Mouse (Mus musculus) MEL (cell line): ENCODE results near the gene Fgfr2. TPM values are rescaled to one million over a fixed set of nuclear protein-coding genes. Genes with fewer than 3 reads are reported as not detected.

Source experiments
- DNase-seq: peaks from one replicate; pipeline ENCODE4 v3.0.0; 2011; ENCODE audit warnings: low read depth, low spot score
- H3K27ac ChIP-seq: 2 replicates; pipeline ENCODE4 v1.5.1; 2012; ENCODE audit warnings: low read depth, mild to moderate bottlenecking, control low read depth, low read length, moderate library complexity; ENCODE audit not compliant: control insufficient read depth
- H3K27me3 ChIP-seq, 2 experiments: fragments of 150-350 bp in 1 of 2; sonication (generic) in 1 of 2; 2 replicates each; pipeline ENCODE4 v1.6.1; 2012; ENCODE audit warnings: low read length in 2 of 2, mild to moderate bottlenecking in 2 of 2, improper control_type of control experiment in 1 of 2, moderate library complexity in 1 of 2; ENCODE audit not compliant: insufficient read depth in 2 of 2, control insufficient read depth in 1 of 2
- H3K36me3 ChIP-seq, 2 experiments: 2 replicates each; pipeline ENCODE4 v1.6.1; 2012 to 2014; ENCODE audit warnings: low read length in 2 of 2, improper control_type of control experiment in 1 of 2, inconsistent platforms in 1 of 2, mild to moderate bottlenecking in 1 of 2; ENCODE audit not compliant: insufficient read depth in 2 of 2, control insufficient read depth in 1 of 2
- H3K4me1 ChIP-seq, 2 experiments: fragments of 150-350 bp in 1 of 2; sonication (generic) in 1 of 2; 2 replicates each; pipeline ENCODE4 v1.6.1; 2012; ENCODE audit warnings: low read length in 2 of 2, improper control_type of control experiment in 1 of 2, mild to moderate bottlenecking in 1 of 2; ENCODE audit not compliant: insufficient read depth in 2 of 2, control insufficient read depth in 1 of 2
- H3K4me3 ChIP-seq, 2 experiments: fragments of 150-350 bp in 1 of 2; sonication (generic) in 1 of 2; 2 replicates each; pipeline ENCODE4 v1.5.1; 2012; ENCODE audit warnings: low read depth in 2 of 2, low read length in 2 of 2, mild to moderate bottlenecking in 2 of 2, moderate library complexity in 2 of 2, control low read depth in 1 of 2, improper control_type of control experiment in 1 of 2; ENCODE audit not compliant: control insufficient read depth in 1 of 2, insufficient read depth in 1 of 2
- H3K79me2 ChIP-seq: 2 replicates; pipeline ENCODE4 v1.6.1; 2012; ENCODE audit warnings: mild to moderate bottlenecking, low read length, moderate library complexity; ENCODE audit not compliant: control insufficient read depth, poor library complexity, insufficient read depth
- H3K9ac ChIP-seq: 2 replicates; pipeline ENCODE4 v1.6.1; 2012; ENCODE audit warnings: low read depth, mild to moderate bottlenecking, control low read depth, low read length, moderate library complexity; ENCODE audit not compliant: control insufficient read depth, poor library complexity, severe bottlenecking
- H3K9me3 ChIP-seq: fragments of 150-350 bp; sonication (generic); replicated peaks from 2 replicates; pipeline ENCODE4 v1.6.1; 2012; ENCODE audit warnings: mild to moderate bottlenecking, low read length, improper control_type of control experiment, moderate library complexity; ENCODE audit not compliant: insufficient read depth
- CHD2 ChIP-seq: IDR thresholded peaks from 2 replicates; pipeline ENCODE4 v1.6.1; 2011; ENCODE audit warnings: low read length, improper control_type of control experiment
- CTCF ChIP-seq, 3 experiments: IDR thresholded peaks in 2 of 3; conservative IDR thresholded peaks in 1 of 3; 2 replicates each; pipeline ENCODE4 v1.5.1; 2011 to 2012; ENCODE audit warnings: low read length in 3 of 3, low read depth in 2 of 3, mild to moderate bottlenecking in 2 of 3, improper control_type of control experiment in 1 of 3, inconsistent platforms in 1 of 3, mixed read lengths in 1 of 3, moderate library complexity in 1 of 3; ENCODE audit not compliant: control insufficient read depth in 1 of 3, insufficient read depth in 1 of 3, poor library complexity in 1 of 3, severe bottlenecking in 1 of 3
- E2F4 ChIP-seq: IDR thresholded peaks from 2 replicates; pipeline ENCODE4 v1.6.1; 2011; ENCODE audit warnings: low read depth, low read length, improper control_type of control experiment, borderline replicate concordance
- ETS1 ChIP-seq: IDR thresholded peaks from 2 replicates; pipeline ENCODE4 v1.6.1; 2012; ENCODE audit warnings: low read depth, mild to moderate bottlenecking, inconsistent platforms, low read length, improper control_type of control experiment, moderate library complexity
- GABPA ChIP-seq: IDR thresholded peaks from 2 replicates; pipeline ENCODE4 v1.6.1; 2012; ENCODE audit warnings: low read depth, mild to moderate bottlenecking, inconsistent platforms, low read length, improper control_type of control experiment, moderate library complexity
- GATA1 ChIP-seq: IDR thresholded peaks from 2 replicates; pipeline ENCODE4 v1.6.1; 2011; ENCODE audit warnings: low read depth, low read length, improper control_type of control experiment
- KAT2A ChIP-seq: conservative IDR thresholded peaks from 2 replicates; pipeline ENCODE4 v1.6.1; 2012; ENCODE audit warnings: low read depth, low read length, improper control_type of control experiment, inconsistent platforms
- MAFK ChIP-seq: IDR thresholded peaks from 2 replicates; pipeline ENCODE4 v1.6.1; 2011; ENCODE audit warnings: low read depth, mild to moderate bottlenecking, low read length, improper control_type of control experiment, borderline replicate concordance
- MXI1 ChIP-seq: IDR thresholded peaks from 2 replicates; pipeline ENCODE4 v1.6.1; 2011; ENCODE audit warnings: mild to moderate bottlenecking, low read depth, low read length, improper control_type of control experiment
- MYB ChIP-seq: IDR thresholded peaks from 2 replicates; pipeline ENCODE4 v1.6.1; 2011; ENCODE audit warnings: mild to moderate bottlenecking, low read depth, low read length, improper control_type of control experiment
- MYC ChIP-seq: IDR thresholded peaks from 2 replicates; pipeline ENCODE4 v1.6.1; 2011; ENCODE audit warnings: low read depth, mild to moderate bottlenecking, low read length, improper control_type of control experiment, moderate library complexity
- NELFE ChIP-seq: IDR thresholded peaks from 2 replicates; pipeline ENCODE4 v1.6.1; 2011; ENCODE audit warnings: low read depth, low read length, improper control_type of control experiment
- SMC3 ChIP-seq: IDR thresholded peaks from 2 replicates; pipeline ENCODE4 v1.6.1; 2011; ENCODE audit warnings: low read depth, low read length, improper control_type of control experiment
- TAL1 ChIP-seq: IDR thresholded peaks from 2 replicates; pipeline ENCODE4 v1.6.1; 2012; ENCODE audit warnings: mild to moderate bottlenecking, inconsistent platforms, low read length, moderate library complexity, mixed read lengths
- TCF12 ChIP-seq: IDR thresholded peaks from 2 replicates; pipeline ENCODE4 v1.6.1; 2014; ENCODE audit warnings: low read depth, mild to moderate bottlenecking, inconsistent platforms, low read length, improper control_type of control experiment, moderate library complexity
- UBTF ChIP-seq: IDR thresholded peaks from 2 replicates; pipeline ENCODE4 v1.6.1; 2012; ENCODE audit warnings: low read depth, mild to moderate bottlenecking, inconsistent platforms, low read length, improper control_type of control experiment, moderate library complexity, borderline replicate concordance; ENCODE audit not compliant: insufficient read depth
- USF1 ChIP-seq: IDR thresholded peaks from 2 replicates; pipeline ENCODE4 v1.6.1; 2014; ENCODE audit warnings: low read depth, mild to moderate bottlenecking, inconsistent platforms, low read length, improper control_type of control experiment, moderate library complexity
- ZMIZ1 ChIP-seq: IDR thresholded peaks from 2 replicates; pipeline ENCODE4 v1.6.1; 2012; ENCODE audit warnings: low read depth, mild to moderate bottlenecking, inconsistent platforms, low read length, improper control_type of control experiment, moderate library complexity
- ZNF384 ChIP-seq: IDR thresholded peaks from 2 replicates; pipeline ENCODE4 v1.6.1; 2012; ENCODE audit warnings: low read depth, mild to moderate bottlenecking, inconsistent platforms, low read length, improper control_type of control experiment
- polyA plus RNA-seq, 2 experiments: library from polyadenylated mRNA; stranded (reverse) in 1 of 2; unstranded in 1 of 2; fragments of >175 nt in 1 of 2; fragments of >200 nt in 1 of 2; gene quantifications; 2 replicates each; pipeline versions ENCODE4 v1.2.1 to v1.2.4; 2012; ENCODE audit warnings: low replicate concordance in 2 of 2, low read depth in 1 of 2; ENCODE audit not compliant: insufficient read length in 2 of 2, insufficient read depth in 1 of 2, missing spikeins in 1 of 2
- total RNA-seq: library from RNA; depleted of rRNA; stranded (reverse); fragments of 300-350 nt; gene quantifications from 2 replicates; pipeline ENCODE4 v1.2.3, GENCODE M21; 2012

Gene Fgfr2
- total and polyA plus RNA-seq, 3 experiments: not detected

DNA sequence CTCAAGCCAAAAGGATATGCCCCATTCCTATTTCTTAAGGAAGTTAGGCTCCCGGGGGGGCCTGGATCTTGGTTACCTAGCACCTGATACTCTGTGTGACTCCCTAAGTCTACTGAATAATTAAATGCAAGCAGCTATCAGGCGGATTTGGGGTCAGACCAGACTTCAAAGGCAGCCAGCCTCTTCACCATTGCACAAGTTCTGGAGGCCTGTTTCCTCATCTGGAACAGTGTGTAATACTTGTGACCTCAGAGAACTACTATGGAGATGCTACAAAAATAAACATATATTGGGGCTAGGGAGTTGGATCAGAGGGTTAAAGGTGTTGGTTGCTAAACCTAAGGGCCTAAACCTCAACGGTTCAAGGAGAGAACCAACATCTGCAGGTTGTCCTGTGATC, 2486.9 kb downstream of the Fgfr2 start:
- Histone ChIP-seq H3K9ac (no peak overlapping the region), H3K27ac (no peak overlapping the region), H3K36me3 (peaks cover 0 to 9% of the 10 kb centered on the region in 2 experiments; a peak in 2 of 4 replicates), H3K27me3 (no peaks in the 10 kb centered on the region; a peak in 1 of 4 replicates), H3K4me3 (no peak overlapping the region), H3K4me1 (peaks cover 3 to 12% of the 10 kb centered on the region in 2 experiments), H3K9me3 (no peaks in the 10 kb centered on the region), H3K79me2 (no peaks in the 10 kb centered on the region)
- no peak for DNase-seq
- no peak for TF ChIP-seq TCF12
- no peak for TF ChIP-seq ZNF384
- TF ChIP-seq ZMIZ1: no peak
- TF ChIP-seq ETS1: no peak
- no peak for TF ChIP-seq E2F4
- TF ChIP-seq CTCF (IDR thresholded peaks at IDR 0.05 in 2 of 3, conservative IDR thresholded peaks at IDR 0.05 in 1 of 3; ENCODE audit: control insufficient read depth in 1 of 3, insufficient read depth in 1 of 3, low read depth in 2 of 3, low read length in 3 of 3, poor library complexity in 1 of 3, severe bottlenecking in 1 of 3): no peak
- no peak for TF ChIP-seq USF1
- no peak for TF ChIP-seq GATA1
- TF ChIP-seq SMC3: no peak
- TF ChIP-seq GABPA: no peak
- no peak for TF ChIP-seq KAT2A

- TF ChIP-seq MAFK: no peak
- no peak for TF ChIP-seq UBTF
- no peak for TF ChIP-seq MXI1
- no peak for TF ChIP-seq NELFE
- TF ChIP-seq CHD2: no peak
- TF ChIP-seq E2F4: no peak
- no peak for TF ChIP-seq MYC
- no peak for TF ChIP-seq MYB
- TF ChIP-seq CTCF (IDR thresholded peaks at IDR 0.05 in 2 of 3, conservative IDR thresholded peaks at IDR 0.05 in 1 of 3; ENCODE audit: control insufficient read depth in 1 of 3, insufficient read depth in 1 of 3, low read depth in 2 of 3, low read length in 3 of 3, poor library complexity in 1 of 3, severe bottlenecking in 1 of 3): no peak
- TF ChIP-seq TAL1: no peak
- no peak for TF ChIP-seq TCF12
- no peak for TF ChIP-seq KAT2A
- H3K27me3 ChIP-seq: no peaks in the 10 kb centered on the region; a peak in 1 of 4 replicates
- no peak overlapping the region for H3K9ac ChIP-seq
- no peaks in the 10 kb centered on the region for H3K9me3 ChIP-seq
- peaks cover 5 to 16% of the 10 kb centered on the region in 2 experiments for H3K4me1 ChIP-seq
- H3K27ac ChIP-seq: no peak overlapping the region
- peaks cover 0 to 13% of the 10 kb centered on the region in 2 experiments; a peak in 2 of 4 replicates for H3K36me3 ChIP-seq
- H3K4me3 ChIP-seq: no peak overlapping the region
- DNase-seq: no peak
- H3K79me2 ChIP-seq: no peaks in the 10 kb centered on the region
Measured at GRCm38 (mm10) chr7:130635212-130635611, 2487.9 kb downstream of the Fgfr2 start.
